Mouse (Mus musculus) c-Kit-positive CD71-positive TER-119-positive erythroid progenitor cells, embryonic 14.5 days (primary cell): ENCODE data around the gene Sox6.

Experiments
- DNase-seq: peaks from one replicate; pipeline ENCODE4 v3.0.0-alpha.2; 2013; ENCODE audit warnings: low spot score

The Sox6 gene

DNA sequence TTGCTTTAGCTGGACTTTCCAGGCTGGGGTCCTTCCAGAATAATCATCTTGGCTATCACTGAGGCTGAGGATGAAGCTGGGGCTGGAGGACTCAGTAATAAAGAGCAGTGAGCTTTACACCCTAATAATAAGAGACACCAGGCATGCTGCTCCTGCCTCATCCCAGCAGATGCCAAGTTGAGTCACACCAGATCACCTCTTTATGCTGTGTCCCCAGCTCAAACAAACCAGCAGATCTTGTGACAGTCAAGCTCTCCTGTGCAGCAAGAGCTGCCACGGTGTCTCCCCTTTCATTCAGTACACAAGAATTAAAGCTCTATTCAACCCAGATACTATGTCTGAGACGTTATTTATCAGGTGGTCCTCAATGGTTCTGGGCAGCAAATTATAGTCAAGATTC is 560.8 kb downstream of the Sox6 start:
- DNase-seq = no peak

DNA sequence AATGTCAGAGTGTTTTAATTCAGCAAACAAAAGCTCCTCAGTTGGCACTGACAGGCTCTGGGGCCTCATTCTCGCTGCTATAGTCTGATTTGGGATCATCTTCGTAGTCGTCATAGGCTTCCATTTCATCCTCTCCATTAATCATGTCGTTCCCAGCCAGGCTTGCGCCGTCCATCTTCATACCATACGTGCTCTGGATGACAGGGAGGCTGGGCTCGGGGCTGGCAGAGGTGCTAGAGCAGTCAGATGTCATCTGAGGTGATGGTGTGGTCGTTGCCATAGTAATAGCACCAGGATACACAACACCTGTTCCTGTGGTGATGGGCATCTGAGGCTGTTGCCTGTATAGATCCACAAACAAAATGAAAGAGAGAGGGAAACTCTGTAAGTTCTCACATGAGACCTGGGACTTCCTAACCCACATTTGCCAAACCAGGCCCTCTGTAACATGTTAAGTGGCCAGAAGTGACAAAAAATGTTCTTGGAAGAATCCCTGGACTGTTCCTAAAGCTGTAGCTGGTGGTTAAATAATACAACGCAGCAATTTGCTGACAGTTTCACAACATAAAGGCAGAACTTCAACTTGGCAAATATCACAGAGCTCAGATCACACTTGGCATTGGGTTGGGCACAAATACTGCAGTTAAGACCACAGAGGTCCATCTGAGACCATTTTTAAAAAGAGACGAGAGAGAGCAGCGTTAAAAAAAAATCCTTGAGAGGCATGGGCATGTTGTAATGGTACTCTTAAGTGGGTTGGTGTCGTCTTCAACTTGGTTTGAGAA is 561.5 kb downstream of the Sox6 start:
- no peak for DNase-seq

DNA sequence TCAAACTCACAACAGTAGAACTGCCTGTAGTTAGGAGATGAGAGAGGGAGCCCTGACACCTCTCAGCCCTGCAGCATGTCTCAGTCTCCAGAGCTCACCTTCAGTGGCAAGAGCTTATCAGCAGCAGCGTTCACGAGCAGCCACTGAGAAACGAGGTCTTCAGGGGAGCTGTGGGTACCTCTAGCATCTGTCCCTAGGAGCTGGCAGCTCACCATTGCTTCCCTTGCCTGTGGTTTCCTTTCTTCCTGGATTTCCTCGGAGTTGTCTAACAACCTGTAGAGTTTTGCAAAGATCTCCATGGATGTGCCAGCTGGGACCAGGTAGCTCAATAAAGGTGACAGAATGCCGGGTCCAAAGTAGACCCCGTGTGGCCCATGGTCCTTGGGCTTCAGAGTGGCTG is 563.4 kb downstream of the Sox6 start:
- no peak for DNase-seq

DNA sequence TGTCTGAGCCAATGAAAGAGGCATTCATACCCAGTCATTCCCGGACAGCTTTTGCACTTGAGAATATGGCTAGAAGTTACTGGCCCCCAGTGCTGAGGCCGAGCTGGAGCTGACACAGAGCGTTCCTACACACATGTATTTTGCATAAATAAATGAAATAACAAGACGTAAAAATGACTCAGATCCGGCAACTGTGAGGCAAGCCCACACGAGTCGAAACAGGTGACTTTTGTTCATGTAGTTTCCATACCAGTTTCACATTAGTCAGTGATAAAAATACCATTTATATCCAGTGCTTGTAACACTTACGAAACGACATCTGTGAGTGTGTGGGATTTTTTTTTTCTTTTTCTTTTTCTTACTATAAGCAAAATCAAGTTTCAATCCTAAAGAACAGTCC is 564.5 kb downstream of the Sox6 start:
- DNase-seq = no peak

DNA sequence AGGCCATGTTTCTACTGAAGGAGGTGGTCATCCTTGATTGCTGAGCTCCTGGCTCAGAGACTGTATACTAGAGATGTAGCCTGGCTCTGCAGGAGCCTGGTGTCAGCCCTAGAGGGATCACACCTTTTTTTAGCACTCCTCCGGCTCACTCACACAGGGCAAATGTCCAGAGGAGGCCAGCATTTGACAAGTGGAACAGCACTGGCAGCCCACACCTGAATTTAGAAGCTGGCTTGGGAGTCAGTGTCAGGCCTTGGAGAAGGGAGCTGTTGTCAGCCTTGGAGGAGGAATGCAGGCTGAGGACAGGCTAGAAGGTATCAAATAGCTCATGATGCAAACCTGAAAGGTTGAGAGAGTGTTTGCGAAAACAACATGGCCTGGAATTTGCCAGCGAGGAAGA is 565.7 kb downstream of the Sox6 start:
- DNase-seq = no peak

DNA sequence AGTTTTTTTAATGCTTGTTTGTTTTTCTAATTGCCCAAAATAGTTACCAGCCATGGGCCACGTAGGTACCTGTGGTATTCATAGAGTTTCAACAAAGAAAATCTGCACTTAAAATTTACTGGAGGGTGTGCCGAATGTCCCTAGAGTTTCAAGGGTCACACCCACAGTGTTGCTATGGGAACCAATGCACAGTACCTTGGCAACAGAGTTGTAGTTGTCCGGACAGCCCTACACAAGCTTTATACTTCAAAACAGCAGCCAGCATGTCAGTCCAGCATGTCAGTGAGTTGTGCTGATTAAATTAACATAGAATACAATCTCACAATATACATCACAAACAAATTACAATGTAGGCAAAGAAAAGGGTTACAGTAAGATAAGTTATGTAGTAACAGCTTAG is 567.1 kb downstream of the Sox6 start:
- no peak for DNase-seq

- DNase-seq = no peak
These were observed 571.8 kb downstream of the Sox6 start for GRCm38 (mm10) chr7:115466811-115467210.

- DNase-seq = no peak
These were observed 575.2 kb downstream of the Sox6 start for GRCm38 (mm10) chr7:115463367-115463766.

GRCm38 (mm10) chr7:115462276-115462675 is 576.3 kb downstream of the Sox6 start:
- DNase-seq = no peak

DNA sequence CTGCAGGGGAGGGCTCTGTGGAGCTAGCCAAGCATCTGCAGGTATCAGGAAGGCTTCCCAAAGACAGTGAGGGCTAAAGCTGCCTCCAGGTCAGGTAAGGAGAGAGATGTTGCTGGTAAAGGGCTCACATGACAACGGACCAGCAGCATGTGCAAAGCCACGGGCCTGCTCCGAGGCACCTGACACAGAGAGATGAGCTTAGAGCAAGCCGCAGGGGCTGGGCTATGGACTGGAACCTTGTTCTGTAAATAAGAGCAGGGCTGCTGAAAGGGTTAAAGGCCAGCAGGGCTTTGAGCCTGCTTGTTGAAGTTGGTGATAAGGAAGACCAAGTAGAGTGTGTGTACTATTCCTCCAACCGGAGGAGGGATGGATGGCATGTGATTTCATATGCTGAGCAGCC is 583.6 kb downstream of the Sox6 start:
- no peak for DNase-seq

GRCm38 (mm10) chr7:115453713-115454073 is 584.9 kb downstream of the Sox6 start:
- no peak for DNase-seq

- DNase-seq = peak; percentile 14
These were observed 585.4 kb downstream of the Sox6 start for GRCm38 (mm10) chr7:115453042-115453712.

GRCm38 (mm10) chr7:115450431-115451195 is 588.0 kb downstream of the Sox6 start:
- no peak for DNase-seq

DNA sequence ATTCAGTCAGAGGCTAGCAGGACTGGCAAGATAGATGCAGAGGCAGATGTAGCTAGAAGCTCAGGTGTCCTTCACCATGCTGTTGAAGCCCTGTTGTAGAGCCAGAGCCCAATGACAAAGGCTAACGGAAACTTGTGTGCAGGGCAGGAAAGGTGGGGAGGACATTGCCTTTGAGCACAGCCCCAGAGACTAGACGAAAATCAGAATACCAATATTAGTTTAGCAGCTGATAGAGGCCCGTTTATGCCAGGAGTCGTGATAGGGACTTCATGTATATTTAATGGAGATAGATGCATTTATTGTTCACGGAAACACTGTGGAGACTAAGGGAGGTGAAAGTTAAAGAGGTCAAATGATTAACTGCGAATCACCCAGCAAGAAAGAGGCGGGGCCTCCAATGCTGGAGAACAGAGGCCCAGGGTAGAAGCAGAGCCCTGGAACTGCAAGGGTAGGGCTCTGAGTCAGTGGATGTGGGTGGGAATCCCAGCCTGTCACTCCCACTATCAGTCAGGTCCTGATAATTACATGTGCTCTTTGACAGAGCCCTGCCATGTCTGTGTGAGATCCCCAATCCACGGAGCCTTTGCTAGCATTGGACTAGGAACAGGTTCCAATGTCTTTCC is 590.1 kb downstream of the Sox6 start:
- no peak for DNase-seq

DNA sequence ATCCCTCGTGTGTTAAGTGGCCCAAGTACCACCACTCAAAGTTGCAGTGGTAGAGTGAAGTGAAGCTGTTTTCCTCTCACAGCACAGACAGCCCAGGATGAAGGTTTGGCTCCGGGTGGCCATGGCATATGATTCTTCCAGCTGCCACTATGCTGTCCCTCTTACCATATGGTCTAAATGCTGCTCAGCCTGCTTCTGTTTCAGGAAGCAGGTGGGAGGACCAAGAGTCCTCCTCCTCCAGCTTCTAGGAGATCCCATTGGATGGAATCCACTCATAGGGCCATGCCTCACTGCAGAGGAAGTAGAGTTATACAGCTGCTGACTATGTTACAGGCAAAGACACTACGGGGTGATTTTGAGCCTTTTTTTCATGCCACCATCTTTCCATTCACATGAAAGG is 591.5 kb downstream of the Sox6 start:
- DNase-seq = no peak

DNA sequence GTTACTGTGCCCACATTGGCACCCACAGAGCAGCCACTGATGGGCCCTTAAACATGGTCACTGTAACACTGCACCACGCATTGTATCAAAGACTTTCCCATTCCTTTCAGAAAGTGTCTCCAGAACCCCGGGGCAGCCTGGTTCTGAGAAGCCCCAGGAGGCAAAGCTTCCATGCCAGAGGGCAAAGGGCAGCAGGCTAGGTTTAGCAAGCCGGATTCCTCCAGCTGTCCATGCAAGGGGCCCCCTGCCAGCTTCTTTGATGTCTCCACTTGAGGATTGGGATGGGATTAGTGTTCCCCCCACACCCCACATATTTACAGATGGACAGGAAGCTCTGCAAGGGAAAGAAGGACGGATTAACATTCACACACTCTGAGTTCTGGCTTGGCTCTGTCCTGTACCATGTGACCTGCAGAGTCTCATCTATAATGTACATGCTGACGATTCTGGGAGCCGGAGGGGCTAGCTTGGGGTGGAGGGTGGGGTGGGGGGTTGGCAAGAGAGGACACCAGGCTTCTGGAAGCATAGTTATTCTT is 592.0 kb downstream of the Sox6 start:
- no peak for DNase-seq

DNA sequence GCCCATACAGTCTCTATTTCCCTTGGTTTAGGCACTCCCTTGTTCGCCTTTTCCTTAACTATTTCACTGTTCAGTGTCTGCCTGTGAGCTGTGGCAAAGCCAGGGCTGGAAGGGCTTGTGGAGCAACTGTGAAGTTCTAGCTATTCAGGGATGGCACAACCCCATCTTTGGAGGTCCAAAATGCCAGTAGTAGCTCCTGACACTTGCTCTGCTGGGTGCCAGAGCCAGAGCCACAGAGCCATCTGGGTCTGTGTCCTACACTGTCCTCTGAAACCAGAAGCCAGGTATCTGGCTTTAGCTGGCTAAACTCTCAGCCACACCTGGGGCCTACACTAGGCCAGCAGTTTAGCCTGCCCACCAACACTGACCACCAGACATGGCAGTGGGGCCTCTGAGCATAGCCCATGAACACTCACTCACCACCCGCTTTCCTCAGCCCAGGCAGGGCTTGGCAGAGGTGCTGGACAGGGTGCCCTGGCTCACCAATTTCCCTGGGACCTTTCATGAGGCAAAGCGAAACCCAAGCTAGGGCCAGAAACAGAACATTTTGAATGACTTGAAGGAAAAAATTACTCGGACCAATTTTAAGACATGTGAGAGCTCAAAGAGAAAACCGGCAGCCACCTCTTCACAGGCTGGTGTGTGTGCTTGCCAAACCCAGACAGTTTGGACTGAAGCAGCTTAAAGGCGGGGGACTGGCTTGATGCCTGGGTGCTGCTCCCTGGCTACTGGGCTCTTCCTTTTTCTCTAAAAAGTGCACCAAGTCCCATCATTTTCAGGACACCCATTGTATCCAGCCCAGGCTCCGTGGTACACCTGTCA is 612.2 kb downstream of the Sox6 start:
- no peak for DNase-seq

GRCm38 (mm10) chr7:115422828-115423227 is 615.8 kb downstream of the Sox6 start:
- no peak for DNase-seq

- DNase-seq = no peak
These were observed 617.6 kb downstream of the Sox6 start for GRCm38 (mm10) chr7:115420960-115421359.
